Mouse (Mus musculus): Measurements from ENCODE around the gene Ednra.
"Not testable (repeated sequence)": the region's sequence is repeated elsewhere in the genome, so short reads cannot be mapped to it uniquely, and the experiment has no call there.

DNA sequence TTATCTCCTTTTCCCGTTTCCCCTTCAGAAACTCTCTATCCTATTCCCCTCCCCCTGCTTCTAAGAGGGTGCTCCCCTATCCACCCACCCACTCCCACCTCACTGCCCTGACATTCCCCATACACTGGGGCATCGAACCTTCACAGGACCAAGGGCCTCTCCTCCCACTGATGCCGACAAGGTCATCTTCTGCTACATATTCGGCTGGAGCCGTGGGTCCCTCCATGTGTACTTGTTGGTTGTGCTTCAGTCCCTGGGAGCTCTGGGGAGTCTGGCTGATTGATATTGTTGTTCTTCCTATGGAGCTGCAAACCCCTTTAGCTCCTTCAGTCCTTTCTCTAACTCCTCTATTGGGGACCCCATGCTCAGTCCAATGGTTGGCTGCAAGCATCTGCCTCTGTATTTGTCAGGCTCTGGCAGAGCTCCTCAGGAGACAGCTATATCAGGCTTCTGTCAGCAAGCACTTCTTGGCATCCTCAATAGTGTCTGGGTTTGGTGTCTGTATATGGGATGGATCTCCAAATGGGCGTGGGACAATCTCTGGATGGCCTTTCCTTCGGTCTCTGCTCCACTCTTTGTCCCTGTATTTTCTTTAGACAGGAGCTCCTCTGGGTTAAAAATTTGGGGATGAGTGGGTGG, 34.7 kb downstream of the Ednra start:
- not testable (repeated sequence) for TF ChIP-seq POU5F1 (IDR thresholded peaks at IDR 0.05; ENCODE audit: borderline replicate concordance, low read length); CTCF (conservative IDR thresholded peaks at IDR 0.05; ENCODE audit: low read length); NANOG (IDR thresholded peaks at IDR 0.05; ENCODE audit: borderline replicate concordance, low read length)

Data from E14TG2a.4 (cell line).